Mouse (Mus musculus) kidney, postnatal 36 days (tissue): ENCODE results near the gene Lrrc73.

Experiments
- DNase-seq, 2 experiments: peaks; one replicate each; pipeline ENCODE4 v3.0.0; 2021 to 2022; ENCODE audit warnings: mixed read lengths in 2 of 2

Lrrc73 gene

DNA sequence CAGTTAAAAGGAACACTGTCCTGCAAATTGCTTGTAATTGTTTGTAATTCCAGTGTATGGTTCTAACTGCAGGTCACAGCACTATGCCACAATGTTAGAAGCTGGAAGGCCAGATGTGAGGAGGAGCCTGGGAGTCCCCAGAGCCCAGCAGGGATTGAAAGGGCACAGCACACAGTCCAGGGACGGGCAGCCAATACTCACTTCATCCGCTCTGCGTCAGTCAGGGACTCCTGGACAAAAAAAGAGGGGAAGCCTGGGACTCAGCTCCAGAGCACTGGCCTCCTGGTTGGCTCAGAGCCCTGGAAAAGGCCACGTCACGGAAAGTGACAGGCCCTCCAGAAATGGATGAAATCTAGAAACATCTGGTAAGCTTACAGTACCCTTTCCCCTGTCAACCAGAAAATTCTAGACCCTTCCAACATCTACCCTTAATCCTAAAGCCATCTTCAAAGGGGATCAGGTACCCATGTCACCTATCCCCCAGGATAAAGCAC, 8.9 kb downstream of the Lrrc73 start:
- DNase-seq: no peak

DNA sequence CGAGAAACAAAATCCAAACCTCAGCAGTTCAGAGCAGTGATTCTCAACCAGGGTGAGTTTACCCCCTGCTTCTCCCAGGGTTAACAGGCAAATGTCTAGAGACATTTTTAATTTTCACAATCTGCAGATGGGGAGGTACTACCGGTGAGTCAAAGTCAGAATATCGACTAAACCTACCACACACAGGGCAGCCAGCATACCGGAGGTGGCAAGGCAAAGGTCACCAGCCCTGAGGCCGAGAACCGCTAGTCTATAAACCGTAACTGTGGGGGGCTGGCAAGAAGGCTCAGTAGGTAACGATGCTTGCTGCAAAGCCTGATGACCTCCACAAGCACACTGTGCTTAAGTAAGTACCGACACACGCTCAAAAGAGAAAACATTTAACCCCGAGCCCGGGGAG, 12.2 kb downstream of the Lrrc73 start:
- no peak for DNase-seq

DNA sequence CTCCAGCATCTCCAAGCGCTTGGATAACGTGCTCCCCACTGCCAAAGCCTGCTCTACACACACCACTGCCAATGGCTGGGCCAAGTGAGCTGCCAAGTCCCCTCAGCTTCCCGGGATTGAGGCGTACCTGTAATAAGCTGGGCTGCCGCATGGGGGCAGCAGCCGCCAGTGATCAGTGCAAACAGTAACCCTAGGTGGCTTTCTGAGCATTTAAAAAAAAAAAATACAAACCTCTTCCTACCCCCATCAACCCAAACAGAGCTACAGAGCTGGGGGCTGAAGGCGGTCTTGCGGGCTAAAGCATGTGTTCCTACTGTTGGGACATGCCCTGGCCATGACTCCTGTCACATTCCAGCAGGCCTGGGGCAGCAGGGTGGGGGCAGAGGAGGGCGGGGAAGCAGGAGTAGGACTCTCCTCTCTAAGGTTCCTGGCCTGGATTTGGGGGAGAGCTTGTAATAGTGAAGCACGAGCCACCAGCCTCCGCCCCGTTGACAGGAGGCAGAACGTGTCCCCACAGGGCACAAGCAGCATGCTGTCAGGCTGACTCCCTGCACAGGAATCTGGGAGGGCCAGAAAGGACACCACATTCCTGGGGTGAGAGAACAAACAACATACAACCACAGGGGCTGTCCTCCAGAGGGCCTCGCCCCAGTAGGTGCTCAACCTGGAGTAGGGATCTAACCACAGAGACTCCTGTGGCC, 12.7 kb downstream of the Lrrc73 start:
- DNase-seq: peak; percentile 69 to 89

DNA sequence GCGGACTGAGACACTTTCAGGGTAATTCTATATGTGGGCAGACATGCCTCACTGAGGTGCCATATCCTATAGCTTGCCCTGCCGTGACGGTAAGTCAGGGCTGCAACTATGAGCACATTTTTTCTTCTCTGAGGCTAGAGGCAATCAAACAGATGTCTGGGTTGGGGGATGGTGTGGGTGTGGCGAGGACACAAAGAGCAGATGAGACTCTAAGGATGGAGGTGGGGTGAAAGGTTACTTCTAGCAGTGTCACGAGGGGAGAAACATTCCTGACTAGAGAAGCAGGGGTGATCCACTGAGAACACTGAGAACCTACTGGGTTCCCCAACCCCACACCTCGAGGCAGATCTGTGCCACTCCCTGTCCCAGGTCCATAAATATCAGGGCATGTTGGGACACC, 13.7 kb downstream of the Lrrc73 start:
- DNase-seq: no peak

DNA sequence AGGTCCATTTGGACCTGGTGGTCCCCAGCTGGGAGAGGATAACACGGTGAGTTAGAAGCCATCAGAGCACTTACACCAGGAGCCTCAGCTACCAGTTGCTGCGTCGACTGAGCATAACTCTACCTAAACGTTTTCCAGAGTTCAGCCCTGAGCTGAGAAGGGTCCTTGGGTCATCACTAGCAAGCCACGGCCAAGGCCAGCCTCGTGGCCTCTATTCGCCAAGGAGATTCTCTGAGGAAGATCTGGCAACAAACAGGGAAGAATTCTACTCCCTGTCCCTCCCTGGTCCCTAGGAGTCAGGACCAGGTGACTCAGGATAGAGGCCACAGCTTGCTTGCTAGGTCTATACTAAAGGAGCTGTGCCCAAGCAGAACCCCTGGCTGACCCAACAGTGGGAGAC, 14.2 kb downstream of the Lrrc73 start:
- DNase-seq: no peak

DNA sequence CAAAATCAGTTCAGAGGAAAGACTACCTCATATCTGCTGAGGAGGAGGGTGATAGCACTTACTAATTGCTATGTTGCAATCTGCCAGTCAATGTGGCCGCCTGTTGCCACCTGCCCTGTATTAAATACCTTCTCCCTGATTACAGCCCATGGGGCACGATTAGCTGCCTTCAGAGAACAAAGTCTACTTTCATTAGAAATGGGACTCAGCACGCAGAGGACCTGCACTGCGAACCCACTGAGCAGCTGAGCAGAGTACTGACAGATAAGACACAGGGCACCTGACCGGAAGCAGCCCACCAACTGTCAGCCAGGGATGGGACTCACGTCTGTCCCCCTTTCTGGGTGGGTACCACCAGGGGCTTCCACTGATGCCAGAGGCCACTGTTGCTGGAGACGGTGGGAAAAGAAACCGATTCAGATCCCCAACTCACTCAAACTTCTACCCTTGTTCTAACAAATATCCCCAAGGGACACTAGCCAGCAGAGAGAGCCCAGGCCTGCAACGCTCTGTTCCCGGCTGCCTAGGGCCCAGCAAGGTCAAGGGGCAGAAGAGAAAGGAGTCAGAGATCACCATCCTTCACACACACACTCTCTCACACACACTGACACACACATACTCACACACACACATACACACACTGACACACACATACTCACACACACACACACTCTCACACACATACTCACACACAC, 14.8 kb downstream of the Lrrc73 start:
- no peak for DNase-seq

DNA sequence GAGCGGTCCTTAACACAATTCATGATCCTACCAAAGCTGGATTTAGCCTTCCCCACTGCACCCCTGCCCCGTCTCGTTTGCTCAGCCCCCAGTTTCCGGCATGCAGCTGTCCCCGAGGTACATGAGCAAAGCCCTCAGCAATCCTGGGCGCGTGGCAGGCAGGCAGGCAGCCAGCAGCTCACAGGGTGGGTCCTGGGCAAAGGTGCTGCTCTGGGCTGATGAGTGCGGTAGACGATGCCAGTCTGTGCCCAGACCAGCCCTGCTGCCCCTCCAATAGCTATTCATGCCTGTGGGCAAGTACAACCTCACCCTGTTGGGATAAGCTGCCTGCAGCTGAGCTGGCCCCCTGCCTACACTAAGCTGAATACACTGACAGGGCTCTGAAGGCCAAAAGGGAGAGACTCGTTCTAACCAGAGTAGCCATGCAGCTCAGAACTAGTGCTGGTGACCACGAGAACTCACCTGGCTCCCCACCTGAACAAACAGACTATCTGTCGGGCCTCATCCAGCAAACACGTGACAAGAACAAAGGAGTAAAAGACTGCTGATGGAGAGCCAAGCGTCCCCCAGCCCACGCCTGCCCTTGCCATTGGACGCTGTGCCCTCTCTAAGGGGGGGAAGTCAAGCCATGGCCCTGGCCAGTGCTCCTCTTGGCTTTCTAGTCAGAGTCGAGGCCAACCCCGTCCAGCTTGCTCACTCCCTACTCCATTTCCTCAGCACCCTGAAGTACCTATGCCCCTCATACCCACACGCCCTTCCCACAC, 16.6 kb downstream of the Lrrc73 start:
- DNase-seq: peak; percentile 71 to 81

DNA sequence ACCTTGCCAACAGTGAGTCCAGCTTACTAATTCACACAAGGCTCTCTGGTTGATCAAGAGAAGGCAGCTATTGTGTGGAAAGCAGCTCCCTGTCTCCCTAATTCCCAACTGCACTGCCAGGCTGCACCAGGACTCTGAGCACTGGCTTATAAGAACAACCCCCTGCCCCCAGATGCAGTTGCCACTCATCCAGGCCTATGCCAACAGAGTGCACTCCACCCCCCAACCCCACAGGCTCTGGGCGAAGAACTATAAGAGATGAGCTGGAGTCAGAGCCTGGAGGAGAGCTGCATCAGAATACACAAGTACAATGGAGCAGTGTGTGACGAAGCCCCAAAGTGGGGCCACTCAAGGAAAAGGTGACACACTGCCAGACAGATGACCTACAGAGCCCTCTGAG, 18.7 kb downstream of the Lrrc73 start:
- no peak for DNase-seq

DNA sequence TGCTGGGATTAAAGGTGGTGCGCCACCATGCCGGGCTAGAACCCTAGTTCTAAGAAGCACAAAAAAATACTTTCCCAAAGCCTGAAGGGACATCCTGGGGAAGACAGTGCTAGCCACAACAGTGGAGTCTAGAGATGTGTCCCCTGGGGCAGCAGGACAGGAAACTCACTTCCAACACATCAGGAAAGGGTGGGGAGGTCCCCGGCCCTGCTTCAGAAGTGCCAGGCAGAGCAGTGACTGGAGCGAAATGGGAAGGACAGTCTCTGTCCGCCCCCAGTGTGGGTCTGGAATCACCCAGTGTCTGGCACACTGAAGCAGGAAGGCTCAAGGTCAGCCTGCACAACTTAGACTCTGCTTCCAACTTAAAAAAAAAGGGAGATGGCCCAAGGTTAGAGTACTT, 19.3 kb downstream of the Lrrc73 start:
- peak; percentile 70 to 76 for DNase-seq

DNA sequence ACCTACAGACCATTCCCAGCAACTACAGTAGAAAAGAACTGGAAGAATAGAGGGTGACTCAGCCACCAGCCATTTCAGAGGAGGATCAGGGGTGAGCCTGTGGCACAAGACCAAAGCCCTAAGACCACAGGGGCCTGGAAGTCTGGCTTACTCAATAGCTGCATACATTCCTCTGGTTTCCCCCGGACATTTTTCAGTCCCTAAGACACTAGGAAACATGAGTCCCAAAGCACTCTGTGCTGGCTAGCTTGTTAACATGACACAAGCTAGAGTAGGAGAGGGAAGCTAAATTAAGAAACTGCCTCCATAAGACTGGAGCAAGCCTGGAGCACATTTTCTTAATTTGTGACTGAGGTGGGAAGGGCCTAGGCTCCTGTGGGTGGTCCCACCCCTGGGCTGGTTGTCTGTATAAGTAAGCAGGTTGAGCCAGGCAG, 20.5 kb downstream of the Lrrc73 start:
- no peak for DNase-seq

DNA sequence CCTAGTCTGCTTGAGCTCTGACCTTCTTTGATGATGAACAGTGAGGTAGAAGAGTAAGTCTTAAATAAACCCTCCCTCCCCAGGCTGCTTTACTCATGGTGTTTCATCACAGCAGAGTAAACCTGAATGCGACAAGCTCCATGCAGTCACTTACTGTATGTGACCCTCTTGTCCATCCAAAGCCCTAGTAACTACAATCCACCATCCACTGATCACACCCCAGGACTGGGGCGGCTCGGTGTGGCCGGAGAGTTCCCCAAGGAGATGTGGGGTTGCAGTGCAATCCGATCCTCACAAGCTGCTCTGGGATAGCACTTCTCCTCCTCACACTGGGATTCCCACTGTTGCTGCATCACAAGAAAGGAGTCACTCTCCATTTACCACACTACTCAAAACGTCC, 21.1 kb downstream of the Lrrc73 start:
- no peak for DNase-seq

DNA sequence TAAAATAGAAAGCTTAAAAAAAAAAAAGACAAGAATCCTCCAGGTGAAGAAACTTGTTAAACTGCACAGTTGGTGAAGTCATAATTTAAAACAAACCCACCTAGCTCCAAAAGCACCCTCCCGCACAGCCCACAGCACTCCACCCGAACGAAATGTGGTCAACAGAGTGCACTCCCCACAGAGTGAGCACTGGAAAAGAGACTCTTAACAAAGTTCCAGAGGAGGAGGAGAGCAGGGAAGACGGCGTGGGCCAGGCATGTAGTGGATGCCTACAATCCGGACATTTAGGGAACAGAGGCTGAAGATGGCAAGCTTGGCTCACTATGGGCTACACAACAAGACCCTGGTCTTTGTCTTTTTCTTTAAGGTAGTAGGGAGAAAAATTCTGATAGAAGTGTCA, 21.7 kb downstream of the Lrrc73 start:
- no peak for DNase-seq

DNA sequence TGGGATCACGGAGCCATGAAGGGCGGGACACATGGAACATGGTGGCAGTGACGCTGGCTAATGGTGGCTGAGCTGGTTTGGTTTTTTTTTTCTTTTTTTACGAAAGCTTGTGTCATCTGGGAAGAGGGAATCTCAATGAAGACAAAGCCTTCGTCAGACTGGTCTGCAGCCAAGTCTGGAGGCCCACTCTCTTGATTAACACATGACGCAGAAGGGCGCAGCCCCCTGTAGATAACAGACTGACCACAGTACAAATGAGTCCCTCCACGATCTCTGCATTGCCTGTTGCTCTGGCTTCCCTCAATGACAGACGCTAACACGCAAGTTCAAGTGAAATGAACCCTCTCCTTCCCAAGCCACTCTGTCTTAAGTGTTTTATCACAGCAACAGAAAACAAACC, 22.2 kb downstream of the Lrrc73 start:
- no peak for DNase-seq

DNA sequence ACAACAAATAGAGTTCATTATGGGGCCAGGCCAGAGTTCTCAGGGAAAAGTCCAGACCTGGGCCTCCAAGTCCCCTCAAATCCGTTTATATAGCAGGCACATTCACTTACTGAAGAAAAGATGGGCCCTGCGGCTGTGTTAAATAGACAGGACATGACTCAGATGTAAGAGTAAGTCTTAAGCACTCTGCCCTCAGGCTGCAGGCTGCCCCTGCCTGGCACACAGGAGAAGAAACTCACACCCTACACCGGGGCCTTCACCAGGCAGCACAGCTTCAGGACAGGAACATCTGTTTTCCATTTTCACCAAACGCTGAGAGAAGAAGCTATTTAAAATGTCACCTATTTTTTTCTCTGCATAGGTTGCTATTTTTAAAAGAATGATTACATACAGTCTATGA, 24.3 kb downstream of the Lrrc73 start:
- DNase-seq: no peak

DNA sequence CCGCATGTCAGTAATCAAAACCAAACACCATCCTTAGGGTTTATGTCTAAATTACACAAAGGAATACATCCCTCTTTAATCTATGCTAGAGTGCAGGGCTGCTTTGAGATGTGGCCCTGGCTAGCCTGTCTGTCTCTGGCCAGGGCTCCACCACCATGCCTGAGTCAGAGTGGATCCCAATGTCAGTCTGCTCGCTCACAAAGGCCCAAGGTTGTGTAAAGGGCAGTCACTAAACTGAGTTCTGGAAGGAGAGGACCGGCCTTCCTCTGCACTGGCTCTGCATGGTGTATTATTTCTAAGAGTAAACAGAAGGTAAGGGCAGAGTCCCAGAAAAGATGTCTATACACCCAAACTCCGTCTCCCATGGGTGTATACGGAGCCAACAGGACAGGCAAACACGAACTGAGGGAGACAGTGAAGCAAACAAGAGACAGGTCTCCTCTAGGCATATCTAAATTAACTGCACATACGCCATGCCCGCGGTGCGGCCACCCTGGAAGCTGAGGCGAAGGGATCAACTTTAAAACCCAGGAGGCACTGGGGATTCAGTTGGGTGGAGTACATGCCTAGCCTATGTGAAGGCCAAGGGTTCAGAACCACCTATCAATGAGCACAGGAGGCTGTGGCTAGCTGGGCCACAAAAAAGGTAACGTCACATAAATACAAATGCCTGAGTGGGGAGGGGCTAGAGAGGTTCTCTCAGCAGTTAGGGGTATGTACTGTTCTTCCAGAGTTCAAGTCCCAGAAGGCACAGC, 24.9 kb downstream of the Lrrc73 start:
- no peak for DNase-seq

DNA sequence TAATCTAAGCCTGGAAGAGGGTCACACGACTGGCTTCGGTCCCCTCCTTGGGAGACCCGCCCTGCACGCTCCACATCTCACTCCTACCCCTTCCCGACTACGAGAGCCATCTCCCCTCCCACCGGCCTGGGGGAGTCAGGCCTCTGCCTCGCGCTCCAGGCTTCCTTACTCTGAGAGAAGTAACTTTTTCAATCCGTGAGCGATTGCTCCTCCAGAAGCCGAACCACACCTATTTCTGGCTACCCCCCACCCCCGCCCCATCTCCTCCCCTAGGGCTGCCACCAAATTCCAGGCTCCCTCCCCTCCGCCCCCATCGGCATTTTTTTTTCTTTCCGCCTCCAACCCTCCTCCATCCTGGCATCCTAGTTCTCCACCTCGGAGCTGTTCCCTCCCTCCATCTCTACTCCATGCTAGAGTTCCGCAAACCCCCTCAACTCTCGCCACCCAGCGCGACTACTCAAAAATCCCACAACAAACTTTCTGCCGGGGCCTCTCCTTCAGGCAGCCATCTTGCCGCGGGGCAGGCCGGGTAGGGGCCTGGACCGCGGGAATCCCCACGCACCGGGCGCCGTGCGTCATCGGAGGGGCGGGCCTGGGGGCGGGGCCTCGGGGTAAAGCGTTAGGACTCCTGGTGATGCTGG, 29.3 kb downstream of the Lrrc73 start, which contains the start of gene Tjap1:
TSS of gene Tjap1 (minus strand) at position 544 of the 641 bp plus-strand sequence.
- DNase-seq: peak; percentile 89 to 95

DNA sequence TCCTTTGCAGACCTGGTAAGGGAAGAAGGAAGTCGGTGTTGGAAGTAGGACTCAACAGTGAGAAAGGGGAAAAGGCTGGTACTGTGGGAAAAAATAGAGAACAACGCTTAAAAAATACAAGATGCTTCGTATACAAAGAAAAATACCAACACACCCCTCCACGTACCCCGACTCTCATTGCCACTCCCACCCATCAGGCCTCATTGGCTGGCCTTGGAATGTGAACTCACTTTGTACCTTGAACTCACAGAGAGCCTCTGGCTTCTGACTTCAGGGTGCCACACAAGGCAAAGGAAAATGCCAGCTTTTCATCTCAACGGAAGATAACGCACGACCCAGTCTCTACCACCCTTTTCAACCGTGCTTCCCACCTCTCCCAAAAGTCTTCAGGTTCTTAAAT, 29.8 kb downstream of the Lrrc73 start:
- DNase-seq: peak; percentile 41 to 46

DNA sequence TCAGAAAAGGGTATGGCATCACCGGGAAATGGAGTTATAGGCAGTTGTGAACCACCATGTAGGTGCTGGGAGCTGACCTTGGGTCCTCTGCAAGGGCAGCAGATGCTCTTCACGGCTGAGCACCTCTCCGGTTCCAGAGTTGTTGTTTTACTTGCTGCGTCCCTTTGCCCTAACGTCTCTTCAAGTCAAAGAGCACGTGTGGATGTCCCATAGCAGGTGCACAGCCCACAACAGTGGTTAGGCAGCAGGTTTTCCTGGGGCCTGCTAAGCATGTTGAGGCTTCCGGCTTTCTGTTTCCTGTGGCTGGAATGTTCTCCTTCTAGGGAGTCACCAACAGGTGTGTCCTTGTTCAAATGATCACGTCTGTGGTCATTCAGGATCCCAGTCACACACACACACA, 30.6 kb downstream of the Lrrc73 start:
- DNase-seq: peak; percentile 45 to 60

DNA sequence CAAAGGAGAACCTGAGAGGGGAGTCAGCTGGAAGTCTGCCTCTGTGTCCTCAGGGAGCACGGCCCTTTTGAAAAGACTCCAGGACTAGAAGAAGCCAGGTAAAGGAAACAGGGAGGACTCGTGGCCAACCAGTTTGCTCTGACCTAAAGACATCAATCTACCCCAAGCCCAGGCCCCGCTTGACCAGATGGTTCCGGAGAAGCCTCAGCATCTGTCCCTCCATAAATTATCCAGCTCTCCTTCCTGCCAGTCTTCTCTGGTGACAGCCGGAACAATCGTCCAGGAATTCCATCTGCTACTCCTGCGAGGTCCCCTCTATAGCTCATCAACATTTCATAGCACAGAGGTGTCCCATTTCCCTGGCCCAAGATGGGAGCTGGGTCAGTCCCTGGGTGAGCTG, 31.3 kb downstream of the Lrrc73 start:
- DNase-seq: no peak

DNA sequence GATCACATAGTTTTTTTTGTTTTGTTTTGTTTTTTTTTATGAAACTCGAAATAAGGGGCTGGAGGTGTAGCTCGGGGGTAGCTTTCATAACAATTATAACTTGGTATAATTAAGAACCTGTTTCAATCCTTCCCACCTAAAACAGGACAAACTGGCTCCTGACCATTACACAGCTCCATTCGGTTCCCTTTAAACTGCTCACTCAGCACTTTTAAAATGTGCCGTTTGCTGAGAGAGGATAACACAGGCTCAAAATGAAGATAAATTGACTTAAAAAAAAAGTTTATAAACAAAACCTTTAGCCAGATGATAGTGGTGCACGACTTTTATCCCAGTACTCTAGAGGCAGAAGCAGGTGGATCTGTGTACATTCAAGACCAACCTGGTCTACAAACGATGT, 32.1 kb downstream of the Lrrc73 start:
- no peak for DNase-seq

DNA sequence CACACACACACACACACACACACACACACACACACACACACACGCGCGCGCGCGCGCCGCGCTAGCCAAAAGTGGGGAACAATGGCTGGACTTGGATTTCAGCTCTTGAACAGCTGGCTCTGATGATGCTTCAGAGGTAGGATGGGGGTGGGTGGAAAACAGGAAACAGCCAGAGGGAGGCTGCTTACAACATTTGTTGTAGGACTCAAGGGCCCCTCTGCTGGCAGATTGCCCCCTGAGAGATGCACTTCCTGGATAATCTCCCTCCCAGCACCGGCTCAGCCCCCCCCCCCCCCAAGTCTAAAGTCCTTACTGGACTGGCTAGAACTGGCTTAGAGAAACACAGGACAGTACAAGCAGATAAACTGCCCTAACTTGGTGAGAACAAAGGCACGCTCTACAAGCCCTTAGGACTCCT, 34.4 kb downstream of the Lrrc73 start:
- peak; percentile 84 to 86 for DNase-seq

DNA sequence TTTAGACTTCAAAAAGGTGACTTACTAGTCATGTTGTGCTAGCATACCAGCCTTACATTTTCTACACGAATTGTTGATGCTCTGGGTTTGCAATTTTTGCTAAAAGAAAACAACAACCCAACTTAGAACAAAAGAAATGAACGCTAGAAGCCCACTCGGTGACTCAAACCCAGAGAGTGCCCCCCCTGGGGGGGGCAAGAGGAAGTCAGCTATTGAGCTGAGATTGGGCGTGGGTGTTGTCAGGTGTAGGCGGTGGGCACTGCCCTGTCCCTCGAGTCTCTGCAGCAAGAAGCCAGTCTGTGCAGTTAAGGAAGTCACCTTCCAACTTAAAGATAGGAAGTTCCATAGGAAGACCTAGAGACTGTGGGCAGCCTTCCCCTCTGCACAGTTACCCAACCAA, 43.3 kb downstream of the Lrrc73 start:
- DNase-seq: no peak

DNA sequence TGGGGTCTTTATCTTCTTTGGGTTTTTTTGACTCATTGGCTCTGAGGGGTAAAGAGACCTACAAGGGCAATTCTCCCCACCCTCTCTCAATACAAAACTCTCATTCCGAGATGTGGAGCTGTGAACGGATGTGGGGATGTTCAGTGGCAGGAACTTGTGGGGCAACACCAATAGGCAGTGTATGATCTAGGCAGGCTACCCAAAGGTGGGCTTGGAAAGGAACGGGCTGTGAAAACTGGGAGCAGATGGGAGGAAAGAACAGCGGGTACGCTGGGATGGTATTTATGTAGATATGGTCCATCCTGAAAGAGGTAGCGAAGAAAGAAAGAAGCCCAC, 43.7 kb downstream of the Lrrc73 start:
- DNase-seq: no peak
